ENCODE assay signal across 8 mouse cellular contexts in genomic region chr7:139087801-139088200, GRCm38 (mm10). TPM values are rescaled to one million over a fixed set of nuclear protein-coding genes. Genes with fewer than 3 reads are reported as not detected.
DNase-seq lines count a peak whose midpoint lies in the region; ATAC-seq lines count a peak whose summit lies in the region.

No protein-coding gene starts in this region.

- ATAC-seq in limb, embryonic 12.5 days (ENCODE audit: insufficient number of reproducible peaks, insufficient read depth, low FRiP score, low TSS enrichment, low read depth): no peak
- no peak for ATAC-seq in embryonic facial prominence, embryonic 12.5 days (ENCODE audit: insufficient number of reproducible peaks, insufficient read depth, low FRiP score, low TSS enrichment)
- no peak for ATAC-seq in neural tube, embryonic 14.5 days (ENCODE audit: low read depth)

- H3K4me1 ChIP-seq in limb, embryonic 12.5 days (replicated peaks): peaks cover 16% of the 10 kb centered on the region; the same call in 1 of the 2 replicates
- H3K4me1 ChIP-seq in limb, embryonic 10.5 days: peaks cover 21% of the 10 kb centered on the region
- H3K4me1 ChIP-seq in embryonic facial prominence, embryonic 12.5 days: peaks cover 14% of the 10 kb centered on the region
- H3K4me1 ChIP-seq in hindbrain, embryonic 10.5 days (replicated peaks): peaks cover 40% of the 10 kb centered on the region
- H3K4me1 ChIP-seq in neural tube, embryonic 14.5 days (ENCODE audit: control insufficient read depth, insufficient read depth, low read length): peaks cover 31% of the 10 kb centered on the region

- no peak overlapping the region for H3K9ac ChIP-seq in limb, embryonic 12.5 days (replicated peaks)
- no peak overlapping the region for H3K9ac ChIP-seq in embryonic facial prominence, embryonic 12.5 days
- H3K9ac ChIP-seq in neural tube, embryonic 14.5 days (replicated peaks; ENCODE audit: low read depth, low read length): 0 out of 2 replicates have a peak overlapping the region, but pooled peaks have one; percentile 21

- 0 out of 2 replicates have a peak overlapping the region, but pooled peaks have one; percentile 82 for H3K4me2 ChIP-seq in limb, embryonic 12.5 days
- peak overlapping the region; percentile 75; the same call in 1 of the 2 replicates for H3K4me2 ChIP-seq in embryonic facial prominence, embryonic 12.5 days (replicated peaks)
- H3K4me2 ChIP-seq in neural tube, embryonic 14.5 days (ENCODE audit: low read depth, low read length): peak overlapping the region; percentile 63

- H3K36me3 ChIP-seq in limb, embryonic 12.5 days: peaks cover 30% of the 10 kb centered on the region
- H3K36me3 ChIP-seq in limb, embryonic 10.5 days: peaks cover 31% of the 10 kb centered on the region
- H3K36me3 ChIP-seq in embryonic facial prominence, embryonic 12.5 days: peaks cover 30% of the 10 kb centered on the region
- peaks cover 50% of the 10 kb centered on the region for H3K36me3 ChIP-seq in hindbrain, embryonic 10.5 days
- H3K36me3 ChIP-seq in neural tube, embryonic 14.5 days (ENCODE audit: control insufficient read depth, insufficient read depth, low read length): peaks cover 28% of the 10 kb centered on the region

- no peak overlapping the region for H3K27ac ChIP-seq in limb, embryonic 12.5 days
- H3K27ac ChIP-seq in limb, embryonic 10.5 days: no peak overlapping the region
- H3K27ac ChIP-seq in embryonic facial prominence, embryonic 12.5 days: no peak overlapping the region
- H3K27ac ChIP-seq in hindbrain, embryonic 10.5 days: 0 out of 2 replicates have a peak overlapping the region, but pooled peaks have one; percentile 93
- H3K27ac ChIP-seq in neural tube, embryonic 14.5 days (ENCODE audit: low read depth, low read length): peak overlapping the region; percentile 24; the same call in 1 of the 2 replicates

- peaks cover 44% of the 10 kb centered on the region for H3K27me3 ChIP-seq in limb, embryonic 12.5 days
- H3K27me3 ChIP-seq in limb, embryonic 10.5 days (ENCODE audit: low read depth, poor library complexity, severe bottlenecking): peaks cover 58% of the 10 kb centered on the region
- peaks cover 14% of the 10 kb centered on the region; the same call in 1 of the 2 replicates for H3K27me3 ChIP-seq in embryonic facial prominence, embryonic 12.5 days
- peaks cover 49% of the 10 kb centered on the region for H3K27me3 ChIP-seq in hindbrain, embryonic 10.5 days (ENCODE audit: insufficient read depth, poor library complexity, severe bottlenecking)
- no peaks in the 10 kb centered on the region for H3K27me3 ChIP-seq in neural tube, embryonic 14.5 days (ENCODE audit: control insufficient read depth, insufficient read depth, low read length)

- H3K9me3 ChIP-seq in limb, embryonic 12.5 days: no peaks in the 10 kb centered on the region
- H3K9me3 ChIP-seq in limb, embryonic 10.5 days (replicated peaks): no peaks in the 10 kb centered on the region
- no peaks in the 10 kb centered on the region for H3K9me3 ChIP-seq in embryonic facial prominence, embryonic 12.5 days
- no peaks in the 10 kb centered on the region for H3K9me3 ChIP-seq in hindbrain, embryonic 10.5 days
- H3K9me3 ChIP-seq in neural tube, embryonic 14.5 days (ENCODE audit: control insufficient read depth, low read length): no peaks in the 10 kb centered on the region

- H3K4me3 ChIP-seq in limb, embryonic 12.5 days (replicated peaks): no peak overlapping the region
- no peak overlapping the region for H3K4me3 ChIP-seq in limb, embryonic 10.5 days
- no peak overlapping the region for H3K4me3 ChIP-seq in embryonic facial prominence, embryonic 12.5 days
- H3K4me3 ChIP-seq in hindbrain, embryonic 10.5 days: peak overlapping the region; percentile 68
- H3K4me3 ChIP-seq in neural tube, embryonic 14.5 days (ENCODE audit: low read depth, low read length): peak overlapping the region; percentile 89

- no peak for DNase-seq in limb, embryonic 10.5 days (ENCODE audit: low spot score)
- no peak for DNase-seq in hindbrain, embryonic 10.5 days (ENCODE audit: low spot score)
- DNase-seq in thymus, postnatal 4 days: no peak
- DNase-seq in lung, postnatal 10 days: no peak
- DNase-seq in urinary bladder, postnatal 4 days (ENCODE audit: low spot score in 2 of 2): no peak

- WGBS in limb, embryonic 12.5 days: 68% methylated on average over 2 of the region's 2 CpGs
- whole genome bisulfite sequencing in limb, embryonic 10.5 days: 82% methylated on average over 2 of the region's 2 CpGs
- WGBS in embryonic facial prominence, embryonic 12.5 days: 71% methylated on average over 2 of the region's 2 CpGs
- WGBS in hindbrain, embryonic 10.5 days: 65% methylated on average over 2 of the region's 2 CpGs
- WGBS in neural tube, embryonic 14.5 days: 50% methylated on average over 2 of the region's 2 CpGs

RNA-seq across cellular contexts. Expression of gene Dpysl4, which starts 2.0 kb away (rescaled TPM):
- 34.4 and 34.9 TPM in 2 replicates for polyA plus RNA-seq in limb, embryonic 12.5 days (2016; fragmentation: Nextera tagmentation; extraction: Ambion mirVana)
- polyA plus RNA-seq in limb, embryonic 10.5 days (2016; fragmentation: Nextera tagmentation; extraction: Ambion mirVana): 19.6 and 32.8 TPM in 2 replicates
- polyA plus RNA-seq in embryonic facial prominence, embryonic 12.5 days (2016; fragmentation: Nextera tagmentation; extraction: Ambion mirVana): 52.8 and 62.3 TPM in 2 replicates
- polyA plus RNA-seq in hindbrain, embryonic 10.5 days (2016; fragmentation: Nextera tagmentation; extraction: Ambion mirVana): 122 and 257 TPM in 2 replicates
- polyA plus RNA-seq in neural tube, embryonic 14.5 days (2014; fragmentation: Nextera tagmentation; extraction: Ambion mirVana): 256 TPM in 2 replicates

Comparison
In these comparisons a context has a peak if more than half of its experiments do, and no peak if none do; other contexts are left out.
1. H3K27ac ChIP-seq: peak in hindbrain, embryonic 10.5 days (single experiment) and neural tube, embryonic 14.5 days (single experiment); none in limb, embryonic 12.5 days (single experiment), limb, embryonic 10.5 days (single experiment) and embryonic facial prominence, embryonic 12.5 days (single experiment).
2. H3K4me3 ChIP-seq: peak in hindbrain, embryonic 10.5 days (single experiment) and neural tube, embryonic 14.5 days (single experiment); none in limb, embryonic 12.5 days (single experiment), limb, embryonic 10.5 days (single experiment) and embryonic facial prominence, embryonic 12.5 days (single experiment).
3. Peak in every context shown above with its lines, with median percentiles within 50 percentile points of each other: H3K4me2 ChIP-seq.